Mouse (Mus musculus) cerebellum, adult 11-12 months (tissue): ENCODE results near the gene Pigm.

Experiments
- DNase-seq: peaks from one replicate; pipeline ENCODE4 v3.0.0; 2022

Pigm gene

GRCm38 (mm10) chr1:172415061-172415460 is 38.7 kb downstream of the Pigm start:
- DNase-seq: no peak

- no peak for DNase-seq
These were observed 41.8 kb downstream of the Pigm start for GRCm38 (mm10) chr1:172418173-172418572.

- DNase-seq: no peak
These were observed 42.3 kb downstream of the Pigm start for GRCm38 (mm10) chr1:172418642-172419041.

- DNase-seq: no peak
These were observed 43.8 kb downstream of the Pigm start for GRCm38 (mm10) chr1:172420181-172420580.

GRCm38 (mm10) chr1:172423393-172423792 is 47.0 kb downstream of the Pigm start:
- DNase-seq: no peak

GRCm38 (mm10) chr1:172426419-172426818 is 50.1 kb downstream of the Pigm start:
- no peak for DNase-seq

- DNase-seq: no peak
These were observed 51.5 kb downstream of the Pigm start for GRCm38 (mm10) chr1:172427841-172428240.

- DNase-seq: no peak
These were observed 52.3 kb downstream of the Pigm start for GRCm38 (mm10) chr1:172428614-172429013.

- DNase-seq: no peak
These were observed 54.4 kb downstream of the Pigm start for GRCm38 (mm10) chr1:172430731-172431220.

- DNase-seq: no peak
These were observed 55.7 kb downstream of the Pigm start for GRCm38 (mm10) chr1:172431836-172432586.

- no peak for DNase-seq
These were observed 56.2 kb downstream of the Pigm start for GRCm38 (mm10) chr1:172432587-172432955.

GRCm38 (mm10) chr1:172433012-172433850 is 56.9 kb downstream of the Pigm start:
- no peak for DNase-seq
